Mouse (Mus musculus): ENCODE results near the gene Pdzd7.
A peak's percentile ranks its signal among the peaks of the same experiment; 100 is the strongest.

DNA sequence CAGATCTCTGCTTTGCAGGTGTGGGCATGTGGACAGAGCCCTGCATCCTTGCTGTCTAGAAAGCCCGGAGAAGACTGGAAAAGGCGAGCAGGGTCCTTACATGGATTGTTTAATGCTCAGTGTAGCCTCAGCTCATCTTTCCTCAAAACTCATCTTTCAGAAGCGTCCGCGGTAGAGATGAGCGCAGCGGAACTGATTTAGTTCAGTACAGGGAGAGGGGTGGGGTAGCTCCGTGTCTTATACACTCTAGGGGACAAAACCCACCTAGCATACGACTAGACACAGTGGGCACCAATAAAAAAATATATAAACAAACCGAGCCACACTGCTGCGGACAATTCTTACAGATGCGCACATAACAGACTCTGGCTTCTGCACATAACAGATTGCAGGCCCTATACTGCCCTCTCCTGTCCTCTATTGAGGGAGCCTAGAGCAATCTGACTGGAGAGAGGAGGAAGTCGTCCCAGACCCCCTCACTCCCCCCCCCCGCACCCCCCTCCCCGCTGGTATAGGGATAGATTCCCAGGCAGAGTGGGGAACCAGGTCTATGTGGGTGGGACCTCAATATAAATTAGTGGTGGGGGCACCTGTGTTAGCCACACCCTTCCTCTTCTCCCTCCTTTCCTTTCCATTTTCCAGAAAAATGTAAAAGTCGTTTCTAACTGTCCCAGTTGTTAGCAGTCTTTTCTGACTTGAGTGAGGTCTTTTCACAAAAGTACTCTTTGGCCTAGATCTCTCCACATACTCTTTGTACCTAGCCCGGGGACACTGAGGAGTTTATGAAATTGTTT lies 33.7 kb upstream of the Pdzd7 start:
- TF ChIP-seq POLR2A (IDR thresholded peaks at IDR 0.05; ENCODE audit: borderline replicate concordance, extremely low read depth, insufficient read depth, insufficient read length, poor library complexity, severe bottlenecking): no peak
- peak; percentile 49; the same call in 1 of the 2 replicates for TF ChIP-seq CTCF (IDR thresholded peaks at IDR 0.05; ENCODE audit: borderline replicate concordance, extremely low read depth, insufficient read depth, insufficient read length)
